Mouse (Mus musculus): ENCODE data around the gene Slc43a2. TPM values are rescaled to one million over a fixed set of nuclear protein-coding genes. Genes with fewer than 3 reads are reported as not detected.

Slc43a2 gene
- polyA plus RNA-seq, 1 experiment from 2014 or later = 5.9 TPM

- DNase-seq (ENCODE audit: low spot score) (peak; percentile 22), ATAC-seq (ENCODE audit: low FRiP score) (no peak)
Observed at GRCm38 (mm10) chr11:75619133-75619532, 87.6 kb downstream of the Slc43a2 start.

GRCm38 (mm10) chr11:75620136-75620780 is 88.8 kb downstream of the Slc43a2 start:
- H3K9ac ChIP-seq (ENCODE audit: low read depth, low read length) = no peak overlapping the region
- H3K4me1 ChIP-seq (replicated peaks; ENCODE audit: control insufficient read depth, insufficient read depth, low read length) = no peaks in the 10 kb centered on the region
- no peaks in the 10 kb centered on the region for H3K9me3 ChIP-seq (ENCODE audit: control insufficient read depth, low read length)
- DNase-seq (ENCODE audit: low spot score) (no peak), ATAC-seq (ENCODE audit: low FRiP score) (no peak)
- WGBS = 90% methylated on average over 12 of the region's 12 CpGs
- H3K4me2 ChIP-seq (replicated peaks; ENCODE audit: low read depth, low read length) = no peak overlapping the region
- H3K4me3 ChIP-seq (ENCODE audit: low read depth, low read length) = no peak overlapping the region
- H3K27me3 ChIP-seq (ENCODE audit: control insufficient read depth, insufficient read depth, low read length) = no peaks in the 10 kb centered on the region
- H3K27ac ChIP-seq (ENCODE audit: low read depth, low read length) = no peak overlapping the region
- H3K36me3 ChIP-seq (ENCODE audit: control insufficient read depth, insufficient read depth, low read length) = no peaks in the 10 kb centered on the region

More at GRCm38 (mm10) chr11:75619133-75619532, 87.6 kb downstream of the Slc43a2 start:
- Histone ChIP-seq H3K36me3 (ENCODE audit: control insufficient read depth, insufficient read depth, low read length) (no peaks in the 10 kb centered on the region), H3K4me2 (replicated peaks; ENCODE audit: low read depth, low read length) (no peak overlapping the region), H3K9me3 (ENCODE audit: control insufficient read depth, low read length) (no peaks in the 10 kb centered on the region), H3K27me3 (ENCODE audit: control insufficient read depth, insufficient read depth, low read length) (no peaks in the 10 kb centered on the region), H3K27ac (ENCODE audit: low read depth, low read length) (no peak overlapping the region), H3K9ac (ENCODE audit: low read depth, low read length) (no peak overlapping the region), H3K4me1 (replicated peaks; ENCODE audit: control insufficient read depth, insufficient read depth, low read length) (no peaks in the 10 kb centered on the region), H3K4me3 (ENCODE audit: low read depth, low read length) (no peak overlapping the region)
- 84% methylated on average over 5 of the region's 5 CpGs for WGBS

- Histone ChIP-seq H3K36me3 (ENCODE audit: control insufficient read depth, insufficient read depth, low read length) (peaks cover 3% of the 10 kb centered on the region; the same call in 1 of the 2 replicates), H3K4me1 (replicated peaks; ENCODE audit: control insufficient read depth, insufficient read depth, low read length) (no peaks in the 10 kb centered on the region), H3K4me2 (replicated peaks; ENCODE audit: low read depth, low read length) (no peak overlapping the region), H3K9ac (ENCODE audit: low read depth, low read length) (no peak overlapping the region), H3K4me3 (ENCODE audit: low read depth, low read length) (no peak overlapping the region), H3K27me3 (ENCODE audit: control insufficient read depth, insufficient read depth, low read length) (no peaks in the 10 kb centered on the region), H3K27ac (ENCODE audit: low read depth, low read length) (no peak overlapping the region), H3K9me3 (ENCODE audit: control insufficient read depth, low read length) (no peaks in the 10 kb centered on the region)
- DNase-seq (ENCODE audit: low spot score) (no peak), ATAC-seq (ENCODE audit: low FRiP score) (no peak)
- 95% methylated on average over 2 of the region's 2 CpGs for WGBS
Observed at GRCm38 (mm10) chr11:75621426-75621825, 89.9 kb downstream of the Slc43a2 start.

GRCm38 (mm10) chr11:75622588-75623329 is 91.3 kb downstream of the Slc43a2 start:
- DNase-seq (ENCODE audit: low spot score) = no peak
- no peak for ATAC-seq (ENCODE audit: low FRiP score)
- H3K36me3 ChIP-seq (ENCODE audit: control insufficient read depth, insufficient read depth, low read length) = peaks cover 8% of the 10 kb centered on the region; the same call in 1 of the 2 replicates
- H3K9ac ChIP-seq (ENCODE audit: low read depth, low read length) = no peak overlapping the region
- 89% methylated on average over 2 of the region's 2 CpGs for WGBS
- no peak overlapping the region for H3K4me2 ChIP-seq (replicated peaks; ENCODE audit: low read depth, low read length)
- no peaks in the 10 kb centered on the region for H3K4me1 ChIP-seq (replicated peaks; ENCODE audit: control insufficient read depth, insufficient read depth, low read length)
- no peaks in the 10 kb centered on the region for H3K9me3 ChIP-seq (ENCODE audit: control insufficient read depth, low read length)
- H3K4me3 ChIP-seq (ENCODE audit: low read depth, low read length) = no peak overlapping the region
- no peaks in the 10 kb centered on the region for H3K27me3 ChIP-seq (ENCODE audit: control insufficient read depth, insufficient read depth, low read length)
- no peak overlapping the region for H3K27ac ChIP-seq (ENCODE audit: low read depth, low read length)

- Histone ChIP-seq H3K9ac (ENCODE audit: low read depth, low read length) (no peak overlapping the region), H3K4me2 (replicated peaks; ENCODE audit: low read depth, low read length) (no peak overlapping the region), H3K36me3 (ENCODE audit: control insufficient read depth, insufficient read depth, low read length) (peaks cover 8% of the 10 kb centered on the region; the same call in 1 of the 2 replicates), H3K27ac (ENCODE audit: low read depth, low read length) (no peak overlapping the region), H3K9me3 (ENCODE audit: control insufficient read depth, low read length) (no peaks in the 10 kb centered on the region), H3K27me3 (ENCODE audit: control insufficient read depth, insufficient read depth, low read length) (no peaks in the 10 kb centered on the region), H3K4me1 (replicated peaks; ENCODE audit: control insufficient read depth, insufficient read depth, low read length) (no peaks in the 10 kb centered on the region), H3K4me3 (ENCODE audit: low read depth, low read length) (no peak overlapping the region)
- DNase-seq (ENCODE audit: low spot score) (no peak), ATAC-seq (ENCODE audit: low FRiP score) (no peak)
- WGBS = 89% methylated on average over 2 of the region's 2 CpGs
Observed at GRCm38 (mm10) chr11:75624102-75624554, 92.6 kb downstream of the Slc43a2 start.

- WGBS = 93% methylated on average over 4 of the region's 4 CpGs
- H3K4me2 ChIP-seq (replicated peaks; ENCODE audit: low read depth, low read length) = no peak overlapping the region
- ATAC-seq (ENCODE audit: low FRiP score) (no peak), DNase-seq (ENCODE audit: low spot score) (no peak)
- H3K9me3 ChIP-seq (ENCODE audit: control insufficient read depth, low read length) = no peaks in the 10 kb centered on the region
- H3K4me3 ChIP-seq (ENCODE audit: low read depth, low read length) = no peak overlapping the region
- no peak overlapping the region for H3K27ac ChIP-seq (ENCODE audit: low read depth, low read length)
- H3K36me3 ChIP-seq (ENCODE audit: control insufficient read depth, insufficient read depth, low read length) = peaks cover 8% of the 10 kb centered on the region; the same call in 1 of the 2 replicates
- no peak overlapping the region for H3K9ac ChIP-seq (ENCODE audit: low read depth, low read length)
- no peaks in the 10 kb centered on the region for H3K27me3 ChIP-seq (ENCODE audit: control insufficient read depth, insufficient read depth, low read length)
- no peaks in the 10 kb centered on the region for H3K4me1 ChIP-seq (replicated peaks; ENCODE audit: control insufficient read depth, insufficient read depth, low read length)
Observed at GRCm38 (mm10) chr11:75625820-75626219, 94.3 kb downstream of the Slc43a2 start.

Other genes with a start within 250 kb of the Slc43a2 start
- gene Rpa1, start 183.4 kb upstream of the Slc43a2 start, polyA plus RNA-seq (2014; fragmentation: Nextera tagmentation; extraction: Ambion mirVana) = 100 and 105 TPM in 2 replicates
- gene Smyd4, start 183.3 kb upstream of the Slc43a2 start, polyA plus RNA-seq (2014; fragmentation: Nextera tagmentation; extraction: Ambion mirVana) = 11.7 and 13.9 TPM in 2 replicates
- 90.5 and 91.3 TPM in 2 replicates for gene Serpinf1, start 109.0 kb upstream of the Slc43a2 start, polyA plus RNA-seq (2014; fragmentation: Nextera tagmentation; extraction: Ambion mirVana)
- gene Serpinf2, start 92.1 kb upstream of the Slc43a2 start, polyA plus RNA-seq (2014; fragmentation: Nextera tagmentation; extraction: Ambion mirVana) = 0.36 TPM in 1 of 2 replicates, not detected in the other
- 3.1 and 4.1 TPM in 2 replicates for gene Wdr81, start 77.0 kb upstream of the Slc43a2 start, polyA plus RNA-seq (2014; fragmentation: Nextera tagmentation; extraction: Ambion mirVana)
- gene Tlcd2, start 70.0 kb upstream of the Slc43a2 start, polyA plus RNA-seq (2014; fragmentation: Nextera tagmentation; extraction: Ambion mirVana) = 9.1 and 9.9 TPM in 2 replicates
- 86.6 and 89.6 TPM in 2 replicates for gene Prpf8, start 44.9 kb upstream of the Slc43a2 start, polyA plus RNA-seq (2014; fragmentation: Nextera tagmentation; extraction: Ambion mirVana)
- 0.63 and 0.66 TPM in 2 replicates for gene Rilp, start 21.6 kb upstream of the Slc43a2 start, polyA plus RNA-seq (2014; fragmentation: Nextera tagmentation; extraction: Ambion mirVana)
- gene Scarf1, start 18.2 kb upstream of the Slc43a2 start, polyA plus RNA-seq (2014; fragmentation: Nextera tagmentation; extraction: Ambion mirVana) = 3.4 and 4.0 TPM in 2 replicates
- gene Pitpna, start 56.4 kb downstream of the Slc43a2 start, polyA plus RNA-seq (2014; fragmentation: Nextera tagmentation; extraction: Ambion mirVana) = 96.2 and 99.5 TPM in 2 replicates
- gene Inpp5k, start 99.3 kb downstream of the Slc43a2 start, polyA plus RNA-seq (2014; fragmentation: Nextera tagmentation; extraction: Ambion mirVana) = 26.5 and 28.8 TPM in 2 replicates
- 9.9 and 10.4 TPM in 2 replicates for gene Myo1c, start 118.8 kb downstream of the Slc43a2 start, polyA plus RNA-seq (2014; fragmentation: Nextera tagmentation; extraction: Ambion mirVana)
- 113 and 127 TPM in 2 replicates for gene Crk, start 147.6 kb downstream of the Slc43a2 start, polyA plus RNA-seq (2014; fragmentation: Nextera tagmentation; extraction: Ambion mirVana)
- 1,626 and 1,696 TPM in 2 replicates for gene Ywhae, start 201.2 kb downstream of the Slc43a2 start, polyA plus RNA-seq (2014; fragmentation: Nextera tagmentation; extraction: Ambion mirVana)